Mouse (Mus musculus) liver, embryonic 16.5 days (tissue): ENCODE measurements around the gene Psma5. TPM values are rescaled to one million over a fixed set of nuclear protein-coding genes. Genes with fewer than 3 reads are reported as not detected.

ENCODE experiments used
- ATAC-seq: fragments of 200-750 bp; cut with Nextera tagmentation; 2 replicates; pipeline ENCODE4 v1.8.0; 2017; ENCODE audit warnings: low read depth, mild to moderate bottlenecking, moderate number of reproducible peaks, moderate library complexity
- H3K27ac ChIP-seq: fragments of 300-500 bp; sonication (generic); 2 replicates; pipeline ENCODE4 v1.5.1; 2014; ENCODE audit warnings: mild to moderate bottlenecking, low read length
- H3K27me3 ChIP-seq: fragments of 300-500 bp; sonication (generic); 2 replicates; pipeline ENCODE4 v1.6.1; 2014; ENCODE audit warnings: low read depth, low read length, mixed read lengths; ENCODE audit not compliant: control insufficient read depth, insufficient read depth
- H3K36me3 ChIP-seq: fragments of 300-500 bp; sonication (generic); 2 replicates; pipeline ENCODE4 v1.6.1; 2014; ENCODE audit warnings: mild to moderate bottlenecking; ENCODE audit not compliant: control insufficient read depth, insufficient read depth
- H3K4me1 ChIP-seq: fragments of 300-500 bp; sonication (generic); 2 replicates; pipeline ENCODE4 v1.6.1; 2014; ENCODE audit warnings: low read depth, low read length, mixed read lengths; ENCODE audit not compliant: control insufficient read depth
- H3K4me2 ChIP-seq: fragments of 300-500 bp; sonication (generic); 2 replicates; pipeline ENCODE4 v1.6.1; 2014; ENCODE audit warnings: low read depth, low read length, mixed read lengths
- H3K4me3 ChIP-seq: fragments of 300-500 bp; sonication (generic); 2 replicates; pipeline ENCODE4 v1.5.1; 2014; ENCODE audit warnings: low read depth, mild to moderate bottlenecking, low read length
- H3K9ac ChIP-seq: fragments of 300-500 bp; sonication (generic); 2 replicates; pipeline ENCODE4 v1.6.1; 2014; ENCODE audit warnings: low read depth, low read length
- H3K9me3 ChIP-seq: fragments of 300-500 bp; sonication (generic); replicated peaks from 2 replicates; pipeline ENCODE4 v1.6.1; 2016; ENCODE audit warnings: low read length; ENCODE audit not compliant: control insufficient read depth
- WGBS: fragments of 180-500 bp; shearing (Covaris S2); extraction: QIAGEN DNeasy Blood & Tissue Kit; methylation state at CpG from one replicate; pipeline ENCODE4 v1.1.7; 2014; ENCODE audit not compliant: insufficient replicate concordance; 5-methylcytosine and 5-hydroxymethylcytosine counted together
- polyA plus RNA-seq: library from polyadenylated mRNA; unstranded; fragments of >200 nt; fragmentation: Nextera tagmentation; extraction: Ambion mirVana; gene quantifications from 2 replicates; pipeline ENCODE4 v1.2.1, GENCODE M21; 2015

Gene Psma5
- polyA plus RNA-seq, 1 experiment from 2014 or later = 126 TPM

- no peaks in the 10 kb centered on the region for H3K4me1 ChIP-seq
- H3K27ac ChIP-seq = no peak overlapping the region
- H3K36me3 ChIP-seq = no peaks in the 10 kb centered on the region
- H3K9me3 ChIP-seq = no peaks in the 10 kb centered on the region
- H3K4me2 ChIP-seq = no peak overlapping the region
- ATAC-seq = no peak
- no peak overlapping the region for H3K4me3 ChIP-seq
- WGBS = 78% methylated on average over 8 of the region's 8 CpGs
- no peaks in the 10 kb centered on the region for H3K27me3 ChIP-seq
- no peak overlapping the region for H3K9ac ChIP-seq
These were observed 70.5 kb downstream of the Psma5 start for GRCm38 (mm10) chr3:108327275-108327674.

- no peaks in the 10 kb centered on the region for H3K27me3 ChIP-seq
- H3K27ac ChIP-seq = no peak overlapping the region
- no peak overlapping the region for H3K9ac ChIP-seq
- no peak for ATAC-seq
- WGBS = 72% methylated on average over 3 of the region's 3 CpGs
- H3K4me2 ChIP-seq = no peak overlapping the region
- H3K9me3 ChIP-seq = no peaks in the 10 kb centered on the region
- H3K4me3 ChIP-seq = no peak overlapping the region
- H3K4me1 ChIP-seq = no peaks in the 10 kb centered on the region
- no peaks in the 10 kb centered on the region for H3K36me3 ChIP-seq
These were observed 71.2 kb downstream of the Psma5 start for GRCm38 (mm10) chr3:108327916-108328315.

GRCm38 (mm10) chr3:108328441-108328841 is 71.7 kb downstream of the Psma5 start:
- no peak overlapping the region for H3K9ac ChIP-seq
- no peaks in the 10 kb centered on the region for H3K9me3 ChIP-seq
- ATAC-seq = no peak
- no peak overlapping the region for H3K4me2 ChIP-seq
- H3K27ac ChIP-seq = no peak overlapping the region
- H3K36me3 ChIP-seq = no peaks in the 10 kb centered on the region
- H3K4me3 ChIP-seq = no peak overlapping the region
- 61% methylated on average over 9 of the region's 9 CpGs for WGBS
- no peaks in the 10 kb centered on the region for H3K4me1 ChIP-seq
- no peaks in the 10 kb centered on the region for H3K27me3 ChIP-seq

Other genes with a start within 250 kb of the Psma5 start
- gene Gstm1, start 239.0 kb upstream of the Psma5 start, polyA plus RNA-seq = 376 and 435 TPM in 2 replicates
- gene Gstm4, start 212.0 kb upstream of the Psma5 start, polyA plus RNA-seq = 16.8 and 17.0 TPM in 2 replicates
- 76.4 and 79.6 TPM in 2 replicates for gene Ampd2, start 170.3 kb upstream of the Psma5 start, polyA plus RNA-seq
- gene Gnat2, start 164.1 kb upstream of the Psma5 start, polyA plus RNA-seq = 3.8 and 4.1 TPM in 2 replicates
- gene Gnai3, start 110.8 kb upstream of the Psma5 start, polyA plus RNA-seq = 69.9 and 73.7 TPM in 2 replicates
- gene Gpr61, start 102.0 kb upstream of the Psma5 start, polyA plus RNA-seq = 0.02 TPM in 1 of 2 replicates, not detected in the other
- 0.61 and 0.64 TPM in 2 replicates for gene Amigo1, start 70.6 kb upstream of the Psma5 start, polyA plus RNA-seq
- 1.9 TPM in 2 replicates for gene Cyb561d1, start 55.7 kb upstream of the Psma5 start, polyA plus RNA-seq
- 2.0 and 2.1 TPM in 2 replicates for gene Atxn7l2, start 46.0 kb upstream of the Psma5 start, polyA plus RNA-seq
- 0.20 and 0.71 TPM in 2 replicates for gene Sypl2, start 30.3 kb upstream of the Psma5 start, polyA plus RNA-seq
- 1.8 and 2.5 TPM in 2 replicates for gene Sort1, start 27.2 kb downstream of the Psma5 start, polyA plus RNA-seq
- 0.71 and 1.0 TPM in 2 replicates for gene Mybphl, start 108.0 kb downstream of the Psma5 start, polyA plus RNA-seq
- gene Psrc1, start 126.9 kb downstream of the Psma5 start, polyA plus RNA-seq = 12.0 and 12.1 TPM in 2 replicates
- 0.08 and 0.30 TPM in 2 replicates for gene Celsr2, start 158.6 kb downstream of the Psma5 start, polyA plus RNA-seq
- gene Sars, start 188.3 kb downstream of the Psma5 start, polyA plus RNA-seq = 72.6 and 76.8 TPM in 2 replicates